Mouse (Mus musculus): ENCODE measurements around the gene Ski.

Gene Ski

GRCm38 (mm10) chr4:155173822-155174785, 48.3 kb downstream of the Ski start:
- DNase-seq, result no peak

GRCm38 (mm10) chr4:155172909-155173821, 49.2 kb downstream of the Ski start:
- peak; percentile 96 to 98 for DNase-seq

GRCm38 (mm10) chr4:155171961-155172533, 50.3 kb downstream of the Ski start:
- peak in 1 of 2 experiments; percentile 51 for DNase-seq

- DNase-seq, result no peak
These were observed 51.7 kb downstream of the Ski start for GRCm38 (mm10) chr4:155170614-155171212.

GRCm38 (mm10) chr4:155168835-155169252, 53.5 kb downstream of the Ski start:
- DNase-seq, result no peak

GRCm38 (mm10) chr4:155165861-155166260, 56.5 kb downstream of the Ski start:
- no peak for DNase-seq

- peak; percentile 90 to 93 for DNase-seq
These were observed 57.8 kb downstream of the Ski start for GRCm38 (mm10) chr4:155164550-155164949.

GRCm38 (mm10) chr4:155163685-155164084, 58.7 kb downstream of the Ski start:
- DNase-seq, result no peak

GRCm38 (mm10) chr4:155163320-155163651, 59.1 kb downstream of the Ski start:
- no peak for DNase-seq

- peak; percentile 40 to 54 for DNase-seq
These were observed 59.7 kb downstream of the Ski start for GRCm38 (mm10) chr4:155162433-155163319.

- DNase-seq, result no peak
These were observed 63.9 kb downstream of the Ski start for GRCm38 (mm10) chr4:155158543-155158917.

GRCm38 (mm10) chr4:155157871-155158542, 64.4 kb downstream of the Ski start:
- DNase-seq, result no peak

- DNase-seq, result no peak
These were observed 65.7 kb downstream of the Ski start for GRCm38 (mm10) chr4:155156734-155157133.

GRCm38 (mm10) chr4:155154986-155155385, 67.4 kb downstream of the Ski start:
- peak; percentile 68 to 79 for DNase-seq

GRCm38 (mm10) chr4:155153389-155154072, 68.9 kb downstream of the Ski start:
- DNase-seq, result no peak

- no peak for DNase-seq
These were observed 69.9 kb downstream of the Ski start for GRCm38 (mm10) chr4:155152476-155152875.

- peak; percentile 54 to 74 for DNase-seq
These were observed 70.5 kb downstream of the Ski start for GRCm38 (mm10) chr4:155151845-155152244.

GRCm38 (mm10) chr4:155151221-155151788, 71.1 kb downstream of the Ski start:
- no peak for DNase-seq

GRCm38 (mm10) chr4:155150276-155151113, 71.9 kb downstream of the Ski start:
- DNase-seq, result peak; percentile 94 to 97

Data from lung, postnatal 4 days (tissue).